Mouse (Mus musculus) liver, embryonic 14.5 days (tissue): ENCODE results near the gene Coro1b.

Experiments used
- CTCF ChIP-seq: IDR thresholded peaks from 2 replicates; pipeline ENCODE4 v1.5.1; 2016; ENCODE audit warnings: antibody characterized with exemption, low read depth, control low read depth
- EP300 ChIP-seq: IDR thresholded peaks from 2 replicates; pipeline ENCODE4 v1.6.1; 2016; ENCODE audit warnings: antibody characterized with exemption, low read depth

GRCm38 (mm10) chr19:4162646-4163542, 14.5 kb downstream of the Coro1b start, which contains the start of gene Rps6kb2:
- TF ChIP-seq CTCF (no peak), EP300 (no peak)
